Mouse (Mus musculus) testis, postnatal 14 days (tissue): ENCODE measurements around the gene Gsg1l.

Experiments used
- DNase-seq: peaks from one replicate; pipeline ENCODE4 v3.0.0; 2021; ENCODE audit warnings: low spot score

Gsg1l gene

DNA sequence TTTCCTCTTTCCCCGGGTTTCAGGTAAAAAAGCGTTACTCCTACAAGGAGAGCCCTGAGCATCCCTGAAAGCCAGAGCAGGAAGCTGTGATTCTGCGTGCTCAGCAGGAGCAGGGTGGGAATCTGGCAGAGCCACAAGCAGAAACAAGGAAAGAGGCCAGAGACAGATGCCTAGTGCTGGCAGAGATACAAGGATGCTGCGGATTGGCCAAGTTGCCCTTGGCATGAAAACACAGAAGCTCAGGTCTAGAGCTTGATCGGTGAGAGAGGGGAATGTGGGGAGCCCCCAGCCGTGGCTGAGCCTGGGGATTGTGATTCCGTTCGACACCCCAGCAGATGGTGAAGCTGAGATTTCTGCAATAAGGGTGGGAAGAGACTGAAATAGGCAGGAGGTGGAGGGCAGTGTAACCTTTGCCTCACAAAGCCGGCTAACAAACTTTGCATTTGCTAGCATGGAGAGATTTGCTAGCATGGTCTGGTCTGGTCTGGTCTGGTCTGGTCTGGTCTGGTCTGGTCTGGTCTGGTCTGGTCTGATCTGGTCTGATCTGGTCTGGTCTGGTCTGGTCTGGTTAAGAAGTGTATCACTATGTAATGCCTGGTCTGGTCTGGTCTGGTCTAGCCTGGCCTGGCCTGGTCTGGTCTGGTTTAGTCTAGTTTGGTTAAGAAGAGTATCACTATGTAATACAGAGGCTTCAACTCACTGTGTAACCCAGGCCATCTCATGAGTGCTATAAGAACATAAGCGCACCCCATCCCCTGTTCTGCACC, 50.4 kb downstream of the Gsg1l start:
- DNase-seq: no peak

DNA sequence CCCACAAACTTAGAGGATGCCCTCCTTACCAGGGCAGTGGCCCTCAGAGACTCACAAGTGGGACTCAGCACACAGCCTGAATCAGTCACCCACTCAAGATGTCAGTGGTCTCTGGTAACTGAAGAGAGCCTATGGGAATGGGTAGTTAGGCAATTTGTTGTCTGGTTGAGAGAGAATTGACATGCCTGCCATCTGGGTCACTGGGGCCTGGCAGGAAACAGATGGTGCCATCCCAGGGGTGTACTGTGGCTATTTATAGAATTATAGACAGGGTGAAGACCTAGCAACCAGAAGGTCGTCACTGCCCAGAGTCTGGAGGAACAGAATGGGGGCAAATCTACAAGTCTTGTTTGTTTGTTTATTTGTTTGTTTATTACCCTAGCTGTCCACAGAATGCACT, 54.8 kb downstream of the Gsg1l start:
- no peak for DNase-seq

DNA sequence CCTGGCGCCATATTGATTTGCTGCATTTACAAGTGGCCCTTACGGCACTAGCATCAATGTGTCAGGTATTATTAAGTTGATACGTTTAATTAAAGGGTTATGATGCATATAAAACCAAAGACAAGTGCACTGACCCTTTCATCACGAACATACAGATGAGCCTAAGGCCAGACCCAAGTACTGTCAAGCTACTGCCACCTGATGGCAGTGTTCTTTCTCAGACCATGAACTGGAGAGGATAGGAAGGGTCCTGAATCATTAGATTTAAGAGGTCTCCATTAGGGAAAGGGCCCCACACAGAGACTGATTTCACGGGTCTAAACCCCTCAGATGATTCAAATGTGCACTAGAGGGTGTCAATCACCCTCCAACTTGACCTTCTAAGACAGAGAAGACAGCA, 55.6 kb downstream of the Gsg1l start:
- no peak for DNase-seq

DNA sequence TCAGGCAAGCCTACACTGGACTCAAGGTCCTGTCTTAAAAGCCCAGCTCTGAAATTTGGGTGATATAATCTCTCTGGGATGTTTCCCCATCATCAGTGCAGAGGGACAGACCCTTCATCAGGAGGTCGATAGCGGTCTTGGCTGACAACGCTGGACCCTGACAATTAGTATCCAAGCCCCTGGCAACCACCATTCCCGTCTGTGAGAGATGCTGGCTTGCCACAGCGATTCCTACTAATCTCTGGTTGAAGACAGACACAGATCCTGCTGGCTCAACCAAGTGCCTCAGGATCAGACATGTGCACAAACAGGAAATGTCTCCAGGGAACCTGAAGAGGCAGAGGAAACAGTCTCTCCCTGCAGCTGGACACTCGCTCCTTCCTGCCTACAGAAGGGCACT, 62.2 kb downstream of the Gsg1l start:
- DNase-seq: no peak

DNA sequence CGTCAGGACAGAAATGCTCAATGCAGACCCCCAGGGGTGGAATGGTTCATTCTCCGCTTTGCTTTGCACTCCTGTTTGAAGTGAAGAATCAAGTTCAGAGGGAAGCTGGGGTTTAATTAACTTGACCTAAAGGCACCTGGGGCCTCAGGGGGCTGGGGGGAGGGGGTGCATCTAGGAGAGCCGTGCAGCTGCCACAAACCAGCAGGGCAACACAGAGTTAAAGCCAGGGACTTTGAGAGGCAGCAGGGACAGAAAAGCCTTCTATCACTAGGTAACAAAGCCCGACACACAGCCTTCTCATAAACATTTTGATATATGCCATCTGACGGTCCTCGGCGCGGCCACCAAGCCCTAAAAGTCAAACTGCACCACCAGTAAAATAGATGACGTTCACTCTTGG, 62.9 kb downstream of the Gsg1l start:
- no peak for DNase-seq

DNA sequence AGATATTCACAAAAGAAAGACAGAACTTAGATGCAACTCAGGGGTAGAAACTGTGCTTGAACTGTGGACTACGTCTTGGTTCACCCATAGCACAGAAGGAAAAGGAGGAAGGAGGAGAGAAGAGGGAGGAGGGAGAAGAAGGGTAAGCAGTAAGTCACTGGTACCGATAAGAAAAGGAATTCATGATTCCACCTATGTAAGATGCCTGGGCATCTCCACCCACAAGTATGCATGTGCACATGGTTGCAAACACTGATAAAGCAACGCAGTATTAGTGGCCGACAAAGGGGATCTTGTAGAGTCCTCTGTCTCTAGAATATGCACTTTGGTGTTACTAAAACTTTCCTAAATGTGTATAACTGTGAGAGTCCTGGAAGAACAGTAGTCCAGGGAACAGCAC, 64.8 kb downstream of the Gsg1l start:
- DNase-seq: no peak

DNA sequence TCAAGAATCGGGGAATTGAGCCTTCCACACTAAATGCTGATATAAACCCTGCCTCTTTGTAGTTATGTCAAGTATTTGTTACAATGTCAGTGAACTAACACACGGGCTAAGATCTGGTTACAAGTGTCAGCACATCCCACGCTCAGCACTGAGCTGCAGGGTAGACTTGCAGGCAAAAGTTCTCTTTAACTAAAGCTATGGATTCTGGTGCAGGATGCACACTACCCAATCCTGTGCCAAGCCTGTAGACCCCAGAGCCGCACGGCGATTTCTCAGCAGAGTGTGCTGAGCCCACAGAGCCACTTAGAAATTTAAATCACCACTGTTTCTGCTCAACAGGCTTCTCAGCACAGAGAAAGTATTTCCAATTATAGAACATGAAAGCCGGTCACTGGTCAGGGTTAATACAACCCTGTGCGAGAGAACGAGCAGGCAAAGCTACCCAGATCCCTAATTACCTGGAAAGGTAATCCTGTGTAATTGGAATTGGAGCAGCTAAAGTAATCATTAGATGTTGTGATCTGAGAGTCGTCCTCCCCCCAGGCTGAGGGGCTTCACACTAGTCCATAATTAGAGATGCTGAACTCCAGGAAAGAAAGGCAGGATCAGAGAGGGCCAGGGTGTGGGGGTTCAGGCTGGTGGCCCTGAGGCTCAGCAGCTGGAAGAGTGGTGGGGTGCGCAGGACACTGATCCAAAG, 69.7 kb downstream of the Gsg1l start:
- peak; percentile 26 for DNase-seq

DNA sequence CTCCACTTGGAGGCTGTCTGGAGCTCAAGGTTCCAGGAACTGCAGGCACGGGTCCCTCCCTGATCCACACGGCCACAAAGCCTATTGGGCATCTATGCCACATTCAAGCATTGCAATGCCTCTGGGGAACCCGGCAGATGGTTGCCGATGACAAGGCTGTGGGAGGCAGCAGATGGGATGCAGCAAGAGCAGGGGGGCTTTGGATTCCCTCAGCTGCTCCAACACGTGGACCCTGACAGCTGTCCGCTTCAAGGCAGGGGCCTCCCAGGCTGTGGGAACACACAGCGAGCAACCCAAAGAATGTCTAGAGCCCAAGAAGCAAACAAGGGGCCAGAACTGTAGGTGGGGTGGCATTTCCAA, 73.4 kb downstream of the Gsg1l start:
- DNase-seq: no peak

DNA sequence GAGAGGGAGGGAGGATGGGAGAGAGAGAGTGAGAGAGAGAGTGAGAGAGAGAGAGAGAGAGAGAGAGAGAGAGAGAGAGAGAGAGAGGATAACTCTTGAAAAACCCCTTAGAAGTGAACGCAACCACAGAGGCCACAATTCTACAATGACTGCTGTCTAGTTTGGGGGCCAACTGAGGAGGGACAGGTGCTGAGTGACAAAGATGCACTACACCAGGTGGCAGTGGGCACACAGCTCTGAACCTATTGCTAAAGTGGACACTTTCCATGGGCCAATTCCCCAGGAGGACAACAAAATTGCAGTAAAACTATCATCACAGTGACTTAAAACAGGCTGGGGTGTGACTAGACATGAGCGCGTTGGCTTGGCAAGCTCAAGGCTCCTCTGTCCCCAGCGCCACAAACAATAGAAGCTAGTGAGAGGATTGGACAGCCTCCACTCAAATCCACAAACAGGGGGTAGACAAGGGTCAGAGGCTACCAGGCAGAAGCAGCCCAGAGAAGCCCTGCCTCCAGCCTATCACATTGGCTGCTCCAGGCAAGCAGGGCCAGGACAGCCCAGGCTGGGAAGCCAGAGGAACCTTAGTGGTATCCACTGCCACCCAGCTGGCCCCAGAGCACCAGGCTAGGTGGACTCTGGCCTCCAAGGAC, 73.9 kb downstream of the Gsg1l start:
- no peak for DNase-seq

DNA sequence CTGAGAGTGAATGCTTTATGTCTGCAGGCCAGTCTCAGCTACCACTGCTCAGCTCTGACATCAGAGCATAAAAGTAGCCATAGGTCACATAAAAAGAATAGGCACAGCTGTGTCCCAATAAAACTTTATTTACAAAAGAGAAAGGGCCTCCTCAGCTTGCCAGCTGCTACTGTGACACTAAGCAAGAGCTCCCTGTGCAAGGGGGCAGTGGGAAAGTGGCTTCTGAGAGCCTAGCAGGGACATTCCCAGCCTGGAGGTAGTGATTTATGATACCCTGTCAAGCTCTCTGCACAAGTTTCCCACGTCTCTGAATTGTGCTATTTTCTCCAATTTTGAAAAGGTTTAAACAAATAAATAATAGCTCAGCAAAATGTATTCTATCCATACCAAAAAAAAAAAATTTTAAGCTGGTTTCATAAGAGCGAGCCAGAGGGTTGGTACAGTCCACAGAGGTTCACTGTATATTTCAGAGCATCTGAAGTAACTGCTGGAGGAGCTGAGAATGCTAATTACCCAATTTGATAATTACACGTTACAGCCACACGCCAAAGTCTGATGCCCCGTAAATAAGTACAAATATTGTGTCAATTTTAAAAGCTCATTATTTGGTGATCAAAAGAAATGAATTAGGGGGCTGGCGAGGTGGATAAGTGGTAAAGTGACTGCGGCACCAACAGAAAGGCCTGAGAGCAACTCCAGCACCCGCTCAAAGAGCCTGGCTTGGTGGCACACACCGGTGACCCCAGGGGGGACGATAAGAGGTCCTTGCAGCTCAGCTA, 74.9 kb downstream of the Gsg1l start:
- DNase-seq: no peak

DNA sequence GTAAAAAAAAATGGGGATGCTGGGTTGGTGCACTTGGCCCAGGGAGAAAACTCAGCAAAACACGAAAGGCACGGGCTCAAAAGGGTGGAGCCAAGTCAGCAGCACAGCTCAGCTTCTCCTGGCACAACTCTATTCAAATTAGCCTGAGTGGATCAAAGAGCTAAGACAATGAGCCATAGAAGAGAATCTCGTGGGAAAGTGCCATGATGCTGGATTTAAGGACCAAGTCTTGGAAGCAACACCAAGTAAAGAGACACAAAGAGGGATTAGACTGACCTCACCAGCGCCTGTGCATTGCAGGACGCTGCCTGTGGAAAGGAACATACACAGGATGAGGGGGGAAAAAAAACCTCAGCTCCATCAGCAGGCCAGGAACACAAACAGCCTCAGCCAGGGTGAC, 76.9 kb downstream of the Gsg1l start:
- no peak for DNase-seq

DNA sequence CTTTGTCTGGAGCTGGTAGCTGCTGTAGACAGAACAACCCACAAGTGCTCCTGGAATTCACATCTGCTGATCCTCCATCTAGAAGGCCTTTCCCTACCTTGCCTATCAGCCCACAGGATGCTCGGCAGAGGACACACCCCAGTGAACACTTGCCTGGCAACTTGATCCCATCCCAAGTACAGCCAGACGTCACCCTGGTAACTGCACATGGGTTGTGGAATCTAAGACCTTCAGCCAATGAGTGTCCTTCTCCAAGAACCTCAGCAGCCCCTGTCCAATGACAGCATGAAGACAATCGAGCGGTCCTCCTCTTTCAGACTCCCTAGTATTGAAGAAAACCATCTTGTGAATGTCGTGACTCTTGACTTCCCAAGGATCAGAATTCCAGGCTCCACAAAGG, 80.5 kb downstream of the Gsg1l start:
- DNase-seq: no peak

DNA sequence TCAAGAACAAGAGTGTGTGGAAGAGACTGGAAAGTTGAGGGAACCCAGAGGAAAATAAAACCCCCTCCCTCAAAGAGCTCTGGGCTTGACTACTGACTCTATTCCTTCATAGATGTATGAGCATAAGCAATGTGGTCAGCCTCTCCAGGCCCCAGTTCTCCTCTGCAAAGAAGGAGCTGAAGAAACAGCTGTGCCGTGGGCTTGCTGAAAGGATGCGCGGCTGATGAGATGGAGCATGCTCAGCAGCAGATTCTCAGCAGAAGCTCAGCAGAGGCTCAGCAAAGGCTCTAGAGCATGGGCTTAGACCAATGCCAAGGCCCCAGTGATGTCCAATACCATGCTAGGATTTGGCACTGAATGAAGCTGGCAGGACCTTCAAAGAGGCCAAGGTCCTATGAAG, 82.3 kb downstream of the Gsg1l start:
- no peak for DNase-seq

DNA sequence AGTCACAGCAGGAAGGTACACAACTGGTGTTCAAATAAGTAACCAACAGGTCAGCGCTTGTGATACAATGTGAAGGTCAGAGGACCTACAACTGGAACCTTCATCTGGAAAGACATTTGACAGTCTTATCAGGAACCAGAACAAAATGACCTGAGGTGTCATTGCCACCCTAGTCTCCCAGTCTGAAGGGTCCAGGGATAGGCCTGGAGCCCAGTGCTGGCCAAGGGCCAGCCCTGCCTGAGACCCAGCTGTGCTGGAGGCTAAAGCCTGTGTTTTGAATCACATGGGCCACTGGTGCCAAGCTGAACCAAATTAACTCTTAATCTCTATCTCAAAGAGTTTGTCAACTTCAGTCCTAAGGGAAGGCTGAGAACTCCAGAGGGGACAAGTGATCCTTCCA, 86.1 kb downstream of the Gsg1l start:
- no peak for DNase-seq

DNA sequence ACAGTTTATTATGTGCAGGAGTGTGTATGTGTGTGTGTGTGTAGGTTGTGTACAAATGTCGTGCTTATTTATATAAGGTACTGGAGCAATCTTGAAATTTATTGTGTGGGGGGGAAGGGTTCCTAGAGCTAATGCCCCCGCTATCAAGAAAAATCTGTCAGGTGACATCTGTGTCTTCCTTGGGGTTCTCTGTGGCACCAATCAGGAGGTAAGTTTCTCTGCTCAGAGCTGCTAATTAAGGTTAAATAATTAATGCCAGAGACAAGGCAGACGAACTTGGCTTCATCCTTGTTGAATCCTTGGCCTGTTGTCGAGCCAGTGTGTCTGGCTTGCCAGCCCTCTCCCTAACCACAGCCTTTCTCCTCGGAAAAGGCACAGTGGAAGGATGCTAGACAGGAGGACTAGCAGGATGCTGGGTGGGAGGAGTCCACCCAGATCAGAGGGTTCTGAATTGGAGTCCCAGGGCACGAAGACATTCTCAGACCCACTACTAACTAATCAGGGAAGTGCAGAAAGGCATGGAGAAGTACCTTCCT, 89.8 kb downstream of the Gsg1l start:
- no peak for DNase-seq

DNA sequence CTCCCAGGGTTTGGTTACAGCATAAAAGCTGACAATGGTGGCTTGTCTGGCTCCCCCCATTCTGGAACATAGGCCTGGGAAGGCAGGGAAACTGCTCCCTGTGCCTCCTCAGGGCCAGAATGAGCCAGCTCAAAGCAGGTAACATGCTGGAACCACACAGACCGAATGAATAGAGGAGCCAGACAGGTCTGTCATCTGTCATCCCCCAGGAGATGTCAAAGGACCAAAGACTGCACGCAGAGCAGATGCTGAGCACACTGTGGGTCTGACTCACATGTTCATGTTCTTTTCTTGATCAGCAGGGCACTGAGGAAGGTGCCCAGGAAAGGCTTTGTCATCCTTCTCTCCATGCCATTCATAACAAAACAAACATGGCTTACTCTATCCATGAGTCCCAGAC, 90.4 kb downstream of the Gsg1l start:
- no peak for DNase-seq

DNA sequence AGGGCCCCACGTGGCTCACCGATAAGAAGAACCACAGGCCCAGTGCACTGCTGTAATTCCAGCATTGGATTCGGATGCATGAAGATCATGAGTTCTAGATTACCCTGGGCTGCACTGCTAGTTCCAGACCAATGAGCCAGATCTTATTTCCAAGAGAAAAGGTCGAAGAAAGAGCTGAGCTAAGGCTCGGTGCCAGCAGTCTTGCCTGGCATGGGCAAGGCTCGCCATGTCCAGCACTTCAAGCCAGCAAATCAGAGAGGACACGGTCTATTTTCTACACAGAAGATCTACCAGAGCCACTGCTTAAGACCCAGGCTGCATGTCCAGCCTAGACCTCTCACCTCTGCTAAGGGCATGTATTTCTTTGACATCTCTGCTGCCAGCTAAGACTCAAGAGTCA, 92.2 kb downstream of the Gsg1l start:
- no peak for DNase-seq

DNA sequence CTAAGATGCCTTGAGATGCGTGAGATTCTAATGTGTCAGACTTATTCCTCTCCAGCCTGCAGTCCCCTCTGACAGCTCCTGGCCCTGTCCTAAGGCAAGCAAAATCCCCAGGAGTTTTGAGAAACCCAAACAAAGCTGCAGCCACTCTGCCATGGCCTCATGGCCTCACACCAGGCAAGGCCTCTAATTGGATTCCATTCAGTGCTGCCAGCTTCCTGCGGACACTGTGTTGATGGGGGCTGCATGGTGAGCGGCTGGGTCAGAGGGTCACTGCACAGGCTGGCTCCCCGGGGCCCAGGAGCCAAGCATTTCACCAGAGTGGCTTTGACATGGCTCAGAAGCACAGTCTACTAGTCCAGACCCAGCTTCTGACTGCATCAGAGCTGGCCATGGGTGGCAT, 92.7 kb downstream of the Gsg1l start:
- DNase-seq: no peak

DNA sequence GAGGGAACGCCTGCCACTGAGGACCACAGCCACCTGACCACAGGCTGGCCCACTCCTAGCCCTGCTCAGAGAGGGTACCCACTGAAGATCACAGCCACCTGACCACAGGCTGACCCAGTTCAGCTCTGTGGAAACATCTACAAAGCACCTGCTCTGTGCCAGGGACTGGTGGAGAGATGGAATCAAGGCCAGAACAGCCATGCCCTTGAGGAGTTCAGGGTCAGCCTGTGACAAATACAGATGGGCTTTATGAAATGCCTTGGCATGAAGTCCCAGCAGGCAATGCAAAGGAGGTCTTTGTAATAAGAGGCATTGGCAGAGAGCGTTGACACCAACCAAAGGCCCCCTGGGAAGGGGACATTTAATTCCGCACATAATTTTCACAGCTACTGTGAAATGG, 93.9 kb downstream of the Gsg1l start:
- no peak for DNase-seq

DNA sequence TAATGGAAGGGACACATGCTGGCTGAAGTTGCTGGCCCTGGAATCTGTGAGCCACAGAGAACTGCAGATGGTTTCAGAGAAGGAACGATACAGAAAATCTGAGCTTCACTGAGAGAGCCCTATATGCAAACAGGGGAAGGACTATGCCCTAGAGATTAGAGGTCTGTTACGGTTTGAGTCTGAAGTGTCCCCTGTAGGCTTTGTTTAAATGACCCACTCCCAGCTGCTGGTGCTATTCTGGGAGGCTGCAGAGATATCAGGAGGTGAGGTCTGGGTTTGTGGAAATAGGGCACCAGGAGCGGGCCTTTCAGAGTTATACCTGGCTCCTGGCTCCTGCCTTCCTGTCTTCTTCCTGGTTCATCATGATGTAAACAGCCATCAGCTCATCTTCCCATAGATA, 95.1 kb downstream of the Gsg1l start:
- DNase-seq: no peak

DNA sequence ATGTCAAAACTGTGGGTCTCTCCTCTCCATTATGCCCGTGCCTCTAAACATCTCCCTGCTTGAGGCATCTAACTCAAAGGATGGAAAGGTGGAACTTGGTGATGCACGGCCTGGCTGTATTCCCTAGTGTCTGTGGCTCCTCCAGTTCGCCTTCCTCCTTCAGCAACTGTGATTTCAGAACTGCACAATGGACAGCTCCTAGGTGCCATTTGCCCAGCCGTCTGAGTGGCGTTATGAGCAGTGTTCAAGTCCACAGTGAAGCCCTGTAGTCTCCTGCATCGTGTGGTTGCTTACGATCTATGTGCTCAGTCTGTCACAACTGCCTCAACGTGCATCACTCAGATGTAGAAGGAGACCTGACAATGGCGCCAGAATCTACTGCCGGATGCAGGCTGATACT, 96.6 kb downstream of the Gsg1l start:
- DNase-seq: no peak
